Mouse (Mus musculus) kidney, embryonic 16.5 days (tissue): Measurements from ENCODE around the gene Slc9a9. TPM values are rescaled to one million over a fixed set of nuclear protein-coding genes. Genes with fewer than 3 reads are reported as not detected.

Source experiments
- ATAC-seq: fragments of 200-750 bp; cut with Nextera tagmentation; 2 replicates; pipeline ENCODE4 v1.8.0; 2017; ENCODE audit warnings: moderate TSS enrichment; ENCODE audit not compliant: low FRiP score, low TSS enrichment
- H3K27ac ChIP-seq: fragments of 300-500 bp; sonication (generic); 2 replicates; pipeline ENCODE4 v1.5.1; 2014; ENCODE audit warnings: low read length
- H3K27me3 ChIP-seq: fragments of 300-500 bp; sonication (generic); 2 replicates; pipeline ENCODE4 v1.6.1; 2014; ENCODE audit warnings: low read length, control low read depth, mixed read lengths; ENCODE audit not compliant: insufficient read depth
- H3K36me3 ChIP-seq: fragments of 300-500 bp; sonication (generic); 2 replicates; pipeline ENCODE4 v1.6.1; 2014; ENCODE audit warnings: low read length, control low read depth, mixed read lengths; ENCODE audit not compliant: insufficient read depth
- H3K4me1 ChIP-seq: fragments of 300-500 bp; sonication (generic); 2 replicates; pipeline ENCODE4 v1.6.1; 2014; ENCODE audit warnings: low read length, control low read depth, mixed read lengths; ENCODE audit not compliant: insufficient read depth
- H3K4me2 ChIP-seq: fragments of 300-500 bp; sonication (generic); replicated peaks from 2 replicates; pipeline ENCODE4 v1.6.1; 2014; ENCODE audit warnings: low read depth, low read length
- H3K4me3 ChIP-seq: fragments of 300-500 bp; sonication (generic); 2 replicates; pipeline ENCODE4 v1.5.1; 2014; ENCODE audit warnings: mild to moderate bottlenecking, low read length
- H3K9ac ChIP-seq: fragments of 300-500 bp; sonication (generic); replicated peaks from 2 replicates; pipeline ENCODE4 v1.6.1; 2014; ENCODE audit warnings: low read length
- H3K9me3 ChIP-seq: fragments of 300-500 bp; sonication (generic); 2 replicates; pipeline ENCODE4 v1.6.1; 2016; ENCODE audit warnings: low read length, control low read depth
- WGBS: fragments of 180-500 bp; shearing (Covaris S2); extraction: QIAGEN DNeasy Blood & Tissue Kit; methylation state at CpG from one replicate; pipeline ENCODE4 v1.1.7; 2014; 5-methylcytosine and 5-hydroxymethylcytosine counted together
- polyA plus RNA-seq: library from polyadenylated mRNA; unstranded; fragments of >200 nt; fragmentation: Nextera tagmentation; extraction: Ambion mirVana; gene quantifications from 2 replicates; pipeline ENCODE4 v1.2.1, GENCODE M21; 2015

Gene Slc9a9
- polyA plus RNA-seq, 1 experiment from 2014 or later, result 4.3 TPM

- Histone ChIP-seq H3K4me3 (no peak overlapping the region), H3K4me1 (peaks cover 17% of the 10 kb centered on the region), H3K9me3 (no peaks in the 10 kb centered on the region), H3K36me3 (no peaks in the 10 kb centered on the region), H3K9ac (no peak overlapping the region), H3K4me2 (no peak overlapping the region), H3K27me3 (no peaks in the 10 kb centered on the region), H3K27ac (no peak overlapping the region)
- ATAC-seq, result no peak
- 73% methylated on average over 3 of the region's 3 CpGs for WGBS
These were observed 25.3 kb downstream of the Slc9a9 start for GRCm38 (mm10) chr9:94694983-94695382.

- H3K27ac ChIP-seq, result no peak overlapping the region
- no peak; the same call in 1 of the 2 replicates for ATAC-seq
- no peak overlapping the region for H3K4me3 ChIP-seq
- no peak overlapping the region for H3K4me2 ChIP-seq
- no peak overlapping the region for H3K9ac ChIP-seq
- WGBS, result 67% methylated on average over 9 of the region's 9 CpGs
- H3K9me3 ChIP-seq, result no peaks in the 10 kb centered on the region
- peaks cover 10% of the 10 kb centered on the region for H3K4me1 ChIP-seq
- no peaks in the 10 kb centered on the region for H3K27me3 ChIP-seq
- H3K36me3 ChIP-seq, result no peaks in the 10 kb centered on the region
These were observed 26.9 kb downstream of the Slc9a9 start for GRCm38 (mm10) chr9:94696539-94697079.

GRCm38 (mm10) chr9:94698175-94698574, 28.5 kb downstream of the Slc9a9 start:
- no peaks in the 10 kb centered on the region for H3K36me3 ChIP-seq
- H3K27me3 ChIP-seq, result no peaks in the 10 kb centered on the region
- H3K4me3 ChIP-seq, result no peak overlapping the region
- no peaks in the 10 kb centered on the region for H3K9me3 ChIP-seq
- 71% methylated on average over 2 of the region's 2 CpGs for WGBS
- ATAC-seq, result no peak
- H3K4me1 ChIP-seq, result no peaks in the 10 kb centered on the region; the same call in 1 of the 2 replicates
- no peak overlapping the region for H3K4me2 ChIP-seq
- H3K27ac ChIP-seq, result no peak overlapping the region
- H3K9ac ChIP-seq, result no peak overlapping the region

- Histone ChIP-seq H3K9me3 (no peaks in the 10 kb centered on the region), H3K4me2 (no peak overlapping the region)
These were observed 30.8 kb downstream of the Slc9a9 start for GRCm38 (mm10) chr9:94700549-94700948.

GRCm38 (mm10) chr9:94701193-94701869, 31.6 kb downstream of the Slc9a9 start:
- Histone ChIP-seq H3K27me3 (no peaks in the 10 kb centered on the region), H3K27ac (no peak overlapping the region), H3K4me2 (no peak overlapping the region), H3K4me1 (no peaks in the 10 kb centered on the region; the same call in 1 of the 2 replicates), H3K9me3 (no peaks in the 10 kb centered on the region), H3K4me3 (no peak overlapping the region), H3K36me3 (no peaks in the 10 kb centered on the region), H3K9ac (no peak overlapping the region)
- WGBS, result 49% methylated on average over 6 of the region's 6 CpGs
- no peak for ATAC-seq

More at GRCm38 (mm10) chr9:94700549-94700948, 30.8 kb downstream of the Slc9a9 start:
- no peak overlapping the region for H3K9ac ChIP-seq
- H3K4me3 ChIP-seq, result no peak overlapping the region
- H3K27ac ChIP-seq, result no peak overlapping the region
- ATAC-seq, result peak; percentile 82; the same call in 1 of the 2 replicates
- 30% methylated on average over 1 of the region's 1 CpGs for WGBS
- no peaks in the 10 kb centered on the region for H3K27me3 ChIP-seq
- H3K36me3 ChIP-seq, result no peaks in the 10 kb centered on the region
- no peaks in the 10 kb centered on the region; the same call in 1 of the 2 replicates for H3K4me1 ChIP-seq

GRCm38 (mm10) chr9:94701965-94702634, 32.4 kb downstream of the Slc9a9 start:
- WGBS, result 41% methylated on average over 10 of the region's 10 CpGs
- Histone ChIP-seq H3K36me3 (no peaks in the 10 kb centered on the region), H3K4me3 (no peak overlapping the region), H3K27me3 (no peaks in the 10 kb centered on the region), H3K4me2 (no peak overlapping the region), H3K27ac (no peak overlapping the region), H3K9me3 (no peaks in the 10 kb centered on the region), H3K4me1 (no peaks in the 10 kb centered on the region), H3K9ac (no peak overlapping the region)
- no peak for ATAC-seq

GRCm38 (mm10) chr9:94704986-94705757, 35.5 kb downstream of the Slc9a9 start:
- Histone ChIP-seq H3K9ac (no peak overlapping the region), H3K4me3 (no peak overlapping the region), H3K9me3 (no peaks in the 10 kb centered on the region), H3K4me2 (no peak overlapping the region), H3K27me3 (no peaks in the 10 kb centered on the region), H3K36me3 (no peaks in the 10 kb centered on the region), H3K27ac (no peak overlapping the region), H3K4me1 (no peaks in the 10 kb centered on the region)
- ATAC-seq, result no peak
- WGBS, result 71% methylated on average over 9 of the region's 9 CpGs

- H3K27me3 ChIP-seq, result no peaks in the 10 kb centered on the region
- H3K4me1 ChIP-seq, result no peaks in the 10 kb centered on the region
- ATAC-seq, result no peak
- WGBS, result 85% methylated on average over 2 of the region's 2 CpGs
- H3K4me3 ChIP-seq, result no peak overlapping the region
- no peak overlapping the region for H3K4me2 ChIP-seq
- no peak overlapping the region for H3K9ac ChIP-seq
- H3K36me3 ChIP-seq, result no peaks in the 10 kb centered on the region
- H3K27ac ChIP-seq, result no peak overlapping the region
- no peaks in the 10 kb centered on the region for H3K9me3 ChIP-seq
These were observed 36.0 kb downstream of the Slc9a9 start for GRCm38 (mm10) chr9:94705758-94706026.

- Histone ChIP-seq H3K36me3 (no peaks in the 10 kb centered on the region), H3K4me3 (no peak overlapping the region), H3K4me2 (no peak overlapping the region), H3K27ac (no peak overlapping the region), H3K9ac (no peak overlapping the region), H3K9me3 (no peaks in the 10 kb centered on the region), H3K27me3 (no peaks in the 10 kb centered on the region), H3K4me1 (no peaks in the 10 kb centered on the region)
- WGBS, result 94% methylated on average over 5 of the region's 5 CpGs
- no peak for ATAC-seq
These were observed 42.4 kb downstream of the Slc9a9 start for GRCm38 (mm10) chr9:94712084-94712483.
